Mouse (Mus musculus): ENCODE results near the gene Rrm2. TPM values are rescaled to one million over a fixed set of nuclear protein-coding genes. Genes with fewer than 3 reads are reported as not detected.

Rrm2 gene
- polyA plus RNA-seq, 1 experiment from 2014 or later: 16.3 TPM

GRCm38 (mm10) chr12:24686696-24687346 lies 21.2 kb upstream of the Rrm2 start:
- no peak overlapping the region for H3K4me2 ChIP-seq (replicated peaks; ENCODE audit: low read depth, low read length)
- H3K4me1 ChIP-seq (ENCODE audit: insufficient read depth, low read depth, low read length): no peaks in the 10 kb centered on the region
- no peak for DNase-seq (ENCODE audit: low spot score)
- no peaks in the 10 kb centered on the region for H3K9me3 ChIP-seq (ENCODE audit: low read length)
- 50% methylated on average over 11 of the region's 11 CpGs for WGBS
- H3K4me3 ChIP-seq (ENCODE audit: low read depth, low read length): no peak overlapping the region
- ATAC-seq: no peak
- H3K27ac ChIP-seq (ENCODE audit: low read length): no peak overlapping the region
- H3K36me3 ChIP-seq (ENCODE audit: insufficient read depth, low read length): no peaks in the 10 kb centered on the region
- H3K27me3 ChIP-seq (replicated peaks; ENCODE audit: insufficient read depth, low read length): 0 out of 2 replicates have a peak, but pooled peaks cover 3% of the 10 kb centered on the region
- no peak overlapping the region for H3K9ac ChIP-seq (replicated peaks; ENCODE audit: low read depth)
- TF ChIP-seq EP300 (IDR thresholded peaks at IDR 0.05): no peak
- no peak for TF ChIP-seq CTCF (IDR thresholded peaks at IDR 0.05)

- ATAC-seq: no peak
- WGBS: 80% methylated on average over 3 of the region's 3 CpGs
Observed at GRCm38 (mm10) chr12:24690351-24690750, 17.7 kb upstream of the Rrm2 start.

GRCm38 (mm10) chr12:24696500-24697483 lies 11.2 kb upstream of the Rrm2 start:
- no peak overlapping the region for H3K9ac ChIP-seq (replicated peaks; ENCODE audit: low read depth)

More at GRCm38 (mm10) chr12:24690351-24690750, 17.7 kb upstream of the Rrm2 start:
- Histone ChIP-seq H3K36me3 (ENCODE audit: insufficient read depth, low read length) (no peaks in the 10 kb centered on the region), H3K9me3 (ENCODE audit: low read length) (no peaks in the 10 kb centered on the region), H3K27me3 (replicated peaks; ENCODE audit: insufficient read depth, low read length) (no peaks in the 10 kb centered on the region), H3K4me3 (ENCODE audit: low read depth, low read length) (no peak overlapping the region), H3K4me1 (ENCODE audit: insufficient read depth, low read depth, low read length) (no peaks in the 10 kb centered on the region), H3K27ac (ENCODE audit: low read length) (no peak overlapping the region), H3K4me2 (replicated peaks; ENCODE audit: low read depth, low read length) (no peak overlapping the region), H3K9ac (replicated peaks; ENCODE audit: low read depth) (no peak overlapping the region)
- no peak for TF ChIP-seq CTCF (IDR thresholded peaks at IDR 0.05)
- no peak for TF ChIP-seq EP300 (IDR thresholded peaks at IDR 0.05)
- DNase-seq (ENCODE audit: low spot score): no peak

GRCm38 (mm10) chr12:24697484-24698204 lies 10.4 kb upstream of the Rrm2 start:
- Histone ChIP-seq H3K36me3 (ENCODE audit: insufficient read depth, low read length) (no peaks in the 10 kb centered on the region), H3K9ac (replicated peaks; ENCODE audit: low read depth) (no peak overlapping the region), H3K9me3 (ENCODE audit: low read length) (no peaks in the 10 kb centered on the region), H3K4me3 (ENCODE audit: low read depth, low read length) (no peak overlapping the region), H3K4me2 (replicated peaks; ENCODE audit: low read depth, low read length) (no peak overlapping the region), H3K27ac (ENCODE audit: low read length) (no peak overlapping the region), H3K4me1 (ENCODE audit: insufficient read depth, low read depth, low read length) (no peaks in the 10 kb centered on the region), H3K27me3 (replicated peaks; ENCODE audit: insufficient read depth, low read length) (no peaks in the 10 kb centered on the region)
- WGBS: 59% methylated on average over 8 of the region's 8 CpGs
- no peak for TF ChIP-seq EP300 (IDR thresholded peaks at IDR 0.05)
- TF ChIP-seq CTCF (IDR thresholded peaks at IDR 0.05): peak; percentile 16; the same call in 1 of the 2 replicates
- no peak for DNase-seq (ENCODE audit: low spot score)
- no peak for ATAC-seq

More at GRCm38 (mm10) chr12:24696500-24697483, 11.2 kb upstream of the Rrm2 start:
- Histone ChIP-seq H3K4me1 (ENCODE audit: insufficient read depth, low read depth, low read length) (no peaks in the 10 kb centered on the region), H3K9me3 (ENCODE audit: low read length) (no peaks in the 10 kb centered on the region), H3K27me3 (replicated peaks; ENCODE audit: insufficient read depth, low read length) (no peaks in the 10 kb centered on the region), H3K36me3 (ENCODE audit: insufficient read depth, low read length) (no peaks in the 10 kb centered on the region), H3K4me2 (replicated peaks; ENCODE audit: low read depth, low read length) (no peak overlapping the region), H3K27ac (ENCODE audit: low read length) (no peak overlapping the region), H3K4me3 (ENCODE audit: low read depth, low read length) (no peak overlapping the region)
- TF ChIP-seq CTCF (IDR thresholded peaks at IDR 0.05): peak; percentile 99
- no peak for TF ChIP-seq EP300 (IDR thresholded peaks at IDR 0.05)
- peak; percentile 87 for DNase-seq (ENCODE audit: low spot score)
- WGBS: 38% methylated on average over 16 of the region's 16 CpGs
- ATAC-seq: peak; percentile 88

- H3K4me2 ChIP-seq (replicated peaks; ENCODE audit: low read depth, low read length): no peak overlapping the region
- TF ChIP-seq EP300 (IDR thresholded peaks at IDR 0.05): no peak
- no peak for TF ChIP-seq CTCF (IDR thresholded peaks at IDR 0.05)
- no peak overlapping the region for H3K4me3 ChIP-seq (ENCODE audit: low read depth, low read length)
- no peak overlapping the region for H3K9ac ChIP-seq (replicated peaks; ENCODE audit: low read depth)
- no peak overlapping the region for H3K27ac ChIP-seq (ENCODE audit: low read length)
- 51% methylated on average over 3 of the region's 3 CpGs for WGBS
- DNase-seq (ENCODE audit: low spot score) (no peak), ATAC-seq (no peak)
- no peaks in the 10 kb centered on the region for H3K9me3 ChIP-seq (ENCODE audit: low read length)
- H3K36me3 ChIP-seq (ENCODE audit: insufficient read depth, low read length): no peaks in the 10 kb centered on the region
- H3K4me1 ChIP-seq (ENCODE audit: insufficient read depth, low read depth, low read length): no peaks in the 10 kb centered on the region
- H3K27me3 ChIP-seq (replicated peaks; ENCODE audit: insufficient read depth, low read length): no peaks in the 10 kb centered on the region
Observed at GRCm38 (mm10) chr12:24698514-24698913, 9.5 kb upstream of the Rrm2 start.

GRCm38 (mm10) chr12:24699578-24699977 lies 8.5 kb upstream of the Rrm2 start:
- H3K27me3 ChIP-seq (replicated peaks; ENCODE audit: insufficient read depth, low read length): no peaks in the 10 kb centered on the region
- no peak overlapping the region for H3K4me2 ChIP-seq (replicated peaks; ENCODE audit: low read depth, low read length)
- DNase-seq (ENCODE audit: low spot score) (no peak), ATAC-seq (no peak; the same call in 1 of the 2 replicates)
- no peaks in the 10 kb centered on the region for H3K9me3 ChIP-seq (ENCODE audit: low read length)
- WGBS: 37% methylated on average over 10 of the region's 10 CpGs
- no peaks in the 10 kb centered on the region for H3K4me1 ChIP-seq (ENCODE audit: insufficient read depth, low read depth, low read length)
- no peak overlapping the region for H3K27ac ChIP-seq (ENCODE audit: low read length)
- H3K4me3 ChIP-seq (ENCODE audit: low read depth, low read length): no peak overlapping the region
- no peak for TF ChIP-seq CTCF (IDR thresholded peaks at IDR 0.05)
- TF ChIP-seq EP300 (IDR thresholded peaks at IDR 0.05): no peak
- no peaks in the 10 kb centered on the region for H3K36me3 ChIP-seq (ENCODE audit: insufficient read depth, low read length)
- no peak overlapping the region for H3K9ac ChIP-seq (replicated peaks; ENCODE audit: low read depth)
